8 mouse cellular contexts compared by ENCODE assay signal in genomic region chr2:153741437-153742065, GRCm38 (mm10). TPM values are rescaled to one million over a fixed set of nuclear protein-coding genes. Genes with fewer than 3 reads are reported as not detected.
DNase-seq lines count a peak whose midpoint lies in the region; ATAC-seq lines count a peak whose summit lies in the region.

No protein-coding gene starts in this region.

- no peaks in the 10 kb centered on the region for H3K27me3 ChIP-seq in forebrain, embryonic 14.5 days (replicated peaks; ENCODE audit: control insufficient read depth, insufficient read depth, low read length)
- no peaks in the 10 kb centered on the region for H3K27me3 ChIP-seq in megakaryocyte, embryonic 14.5 days (replicated peaks)

- H3K4me1 ChIP-seq in forebrain, embryonic 14.5 days (ENCODE audit: control insufficient read depth, insufficient read depth, low read length), result peaks cover 18% of the 10 kb centered on the region
- H3K4me1 ChIP-seq in megakaryocyte, embryonic 14.5 days, result peaks cover 80% of the 10 kb centered on the region

- H3K36me3 ChIP-seq in forebrain, embryonic 14.5 days (ENCODE audit: control insufficient read depth, insufficient read depth, low read length), result peaks cover 3% of the 10 kb centered on the region
- H3K36me3 ChIP-seq in megakaryocyte, embryonic 14.5 days (replicated peaks; ENCODE audit: low read length), result peaks cover 31% of the 10 kb centered on the region

- peak overlapping the region; percentile 95 for H3K27ac ChIP-seq in forebrain, embryonic 14.5 days (ENCODE audit: low read depth, low read length)

- peak overlapping the region; percentile 81 for H3K4me3 ChIP-seq in forebrain, embryonic 14.5 days (ENCODE audit: low read depth, low read length)
- peak overlapping the region; percentile 97 for H3K4me3 ChIP-seq in megakaryocyte, embryonic 14.5 days (replicated peaks)

- peak overlapping the region; percentile 87 for H3K9ac ChIP-seq in forebrain, embryonic 14.5 days (ENCODE audit: low read length)

- no peaks in the 10 kb centered on the region for H3K9me3 ChIP-seq in forebrain, embryonic 14.5 days (replicated peaks; ENCODE audit: control insufficient read depth, low read length)
- no peaks in the 10 kb centered on the region for H3K9me3 ChIP-seq in megakaryocyte, embryonic 14.5 days

- 1% methylated on average over 49 of the region's 56 CpGs for WGBS in forebrain, embryonic 14.5 days

- DNase-seq in cerebellum, adult 9-10 months, result peak; percentile 62
- DNase-seq in cerebellum, adult 11 months, result no peak
- peak; percentile 79 for DNase-seq in urinary bladder, postnatal 14 days (ENCODE audit: low spot score)
- DNase-seq in urinary bladder, postnatal 10 days (ENCODE audit: low spot score), result no peak
- peak; percentile 75 for DNase-seq in forebrain, embryonic 14.5 days (ENCODE audit: low spot score)
- peak; percentile 90 to 94 for DNase-seq in kidney, postnatal 4 days
- DNase-seq in thymus, postnatal 10 days (ENCODE audit: low spot score in 2 of 2), result peak; percentile 81

- H3K4me2 ChIP-seq in forebrain, embryonic 14.5 days (ENCODE audit: low read length), result peak overlapping the region; percentile 71

- ATAC-seq in forebrain, embryonic 14.5 days, result peak; percentile 83

RNA-seq across cellular contexts. Expression of gene Mapre1, which starts 0.5 kb away (rescaled TPM):
- 384 and 427 TPM in 2 replicates for polyA plus RNA-seq in forebrain, embryonic 14.5 days (2014; fragmentation: Nextera tagmentation; extraction: Ambion mirVana)
- polyA plus RNA-seq in megakaryocyte, embryonic 14.5 days (2012; ENCODE audit: insufficient read depth, low replicate concordance), result 4.1 TPM in 1 of 2 replicates, not detected in the other

RNA-seq across cellular contexts. Expression of gene Efcab8, which starts 38.2 kb away (rescaled TPM):
- not detected in 2 replicates for polyA plus RNA-seq in forebrain, embryonic 14.5 days (2014; fragmentation: Nextera tagmentation; extraction: Ambion mirVana)
- 1.1 TPM in 1 of 2 replicates, not detected in the other for polyA plus RNA-seq in megakaryocyte, embryonic 14.5 days (2012; ENCODE audit: insufficient read depth, low replicate concordance)

RNA-seq across cellular contexts. Expression of gene Dnmt3c, which starts 45.1 kb away (rescaled TPM):
- polyA plus RNA-seq in forebrain, embryonic 14.5 days (2014; fragmentation: Nextera tagmentation; extraction: Ambion mirVana), result 0.08 and 0.16 TPM in 2 replicates
- polyA plus RNA-seq in megakaryocyte, embryonic 14.5 days (2012; ENCODE audit: insufficient read depth, low replicate concordance), result 0.18 TPM in 1 of 2 replicates, not detected in the other

Comparison
In these comparisons a context has a peak if more than half of its experiments do, and no peak if none do; other contexts are left out.
1. DNase-seq: peak in cerebellum, adult 9-10 months (single experiment), urinary bladder, postnatal 14 days (single experiment), forebrain, embryonic 14.5 days (single experiment), kidney, postnatal 4 days (2 of 2) and thymus, postnatal 10 days (2 of 2); none in cerebellum, adult 11 months (single experiment) and urinary bladder, postnatal 10 days (single experiment).
2. RNA of gene Mapre1, which starts 0.5 kb away (polyA plus RNA-seq): 384 to 427 TPM in forebrain, embryonic 14.5 days; 4.1 TPM in megakaryocyte, embryonic 14.5 days; every median in the first group is over 10 times any median in the second.